ENCODE assay signal across 8 mouse cellular contexts in the genomic region with DNA sequence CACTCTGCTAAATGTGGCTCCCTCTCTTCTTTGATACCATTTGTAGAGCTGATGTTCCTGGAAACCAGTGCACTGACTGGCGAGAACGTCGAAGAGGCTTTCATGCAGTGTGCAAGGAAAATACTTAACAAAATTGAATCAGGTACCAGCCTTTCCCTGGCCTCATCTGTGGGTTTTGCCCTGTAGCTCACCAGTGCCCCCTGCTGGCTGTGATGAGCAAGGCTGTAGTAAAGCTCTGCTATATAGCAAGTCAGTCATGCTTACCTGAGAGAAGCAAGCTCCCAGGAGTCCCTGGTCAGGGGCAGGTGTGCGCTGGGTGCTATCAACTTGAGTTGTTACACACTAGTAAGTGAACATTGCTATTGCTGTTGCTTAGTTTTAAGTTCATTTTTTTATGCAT. TPM values are rescaled to one million over a fixed set of nuclear protein-coding genes. Genes with fewer than 3 reads are reported as not detected.
DNase-seq lines count a peak whose midpoint lies in the region; ATAC-seq and TF ChIP-seq lines count a peak whose summit lies in the region.

No protein-coding gene starts in this region.

- 86% methylated on average over 4 of the region's 4 CpGs for WGBS in liver, embryonic 12.5 days (ENCODE audit: insufficient replicate concordance)

- H3K9ac ChIP-seq in liver, embryonic 12.5 days: no peak overlapping the region

- no peak for ATAC-seq in liver, embryonic 12.5 days
- no peak for ATAC-seq in G1E (ENCODE audit: extremely low read depth, insufficient number of reproducible peaks, low FRiP score, poor library complexity, severe bottlenecking)
- ATAC-seq in megakaryocyte, adult 5-6 weeks (ENCODE audit: poor library complexity, severe bottlenecking): 0 out of 2 replicates have a peak, but pooled peaks have one; percentile 40

- H3K27me3 ChIP-seq in liver, embryonic 12.5 days (replicated peaks): no peaks in the 10 kb centered on the region
- H3K27me3 ChIP-seq in G1E (ENCODE audit: insufficient read depth, low read length): no peaks in the 10 kb centered on the region

- peak; percentile 68 for TF ChIP-seq CTCF in G1E (IDR thresholded peaks at IDR 0.05; ENCODE audit: low read depth, low read length)

- no peaks in the 10 kb centered on the region for H3K9me3 ChIP-seq in liver, embryonic 12.5 days (replicated peaks)
- H3K9me3 ChIP-seq in G1E (replicated peaks): no peaks in the 10 kb centered on the region

- H3K4me3 ChIP-seq in liver, embryonic 12.5 days: no peak overlapping the region
- H3K4me3 ChIP-seq in G1E (ENCODE audit: low read depth, low read length): no peak overlapping the region

- H3K36me3 ChIP-seq in liver, embryonic 12.5 days: peaks cover 98% of the 10 kb centered on the region
- H3K36me3 ChIP-seq in G1E (replicated peaks): peaks cover 76% of the 10 kb centered on the region

- no peak overlapping the region for H3K27ac ChIP-seq in liver, embryonic 12.5 days

- intact Hi-C loops in heart, postnatal 36 days (cut with DNase I): loop anchor here (1.0 kb wide), 1 partner anchor 42 kb away; no protein-coding TSS in a partner anchor

- H3K4me2 ChIP-seq in liver, embryonic 12.5 days: no peak overlapping the region

- no peaks in the 10 kb centered on the region for H3K4me1 ChIP-seq in liver, embryonic 12.5 days
- no peaks in the 10 kb centered on the region; the same call in 1 of the 2 replicates for H3K4me1 ChIP-seq in G1E (ENCODE audit: insufficient read depth, low read depth, low read length)

- DNase-seq in liver (peak; percentile 73), G1E (ENCODE audit: low spot score) (no peak)
- peak; percentile 81 for DNase-seq in adrenal gland, postnatal 14 days
- peak; percentile 50 to 71 for DNase-seq in heart, postnatal 36 days
- DNase-seq in urinary bladder, postnatal 36 days (ENCODE audit: low spot score in 2 of 2): peak; percentile 60 to 74
- no peak for DNase-seq in layer of hippocampus, postnatal 36 days

RNA-seq across cellular contexts. Expression of gene Rab4a, which starts 27.0 kb away (rescaled TPM):
- 36.3 and 38.3 TPM in 2 replicates for polyA plus RNA-seq in liver, embryonic 12.5 days (2016; fragmentation: Nextera tagmentation; extraction: Ambion mirVana)
- total RNA-seq in G1E (2014; fragmentation: Nextera tagmentation) (not detected in 2 replicates), G1E (2017) (4.0 and 5.3 TPM in 2 replicates)
- 1.2 and 1.7 TPM in 2 replicates for polyA plus RNA-seq in G1E (2012)
- 18.9 and 20.0 TPM in 2 replicates for total RNA-seq in adrenal gland, postnatal 14 days (2021)
- total RNA-seq in heart, postnatal 36 days (2021): 1 to 10 TPM; 7.3 to 7.9 TPM
- total RNA-seq in megakaryocyte, adult 5-6 weeks (2015): 1.2 and 2.1 TPM in 2 replicates
- 0.26 and 1.1 TPM in 2 replicates for total RNA-seq in megakaryocyte, adult 5-6 weeks (2017)
- total RNA-seq in layer of hippocampus, postnatal 36 days (2021): 10 to 100 TPM; 42.3 to 42.8 TPM

RNA-seq across cellular contexts. Expression of gene Ccsap, which starts 27.3 kb away (rescaled TPM):
- 5.5 and 5.8 TPM in 2 replicates for polyA plus RNA-seq in liver, embryonic 12.5 days (2016; fragmentation: Nextera tagmentation; extraction: Ambion mirVana)
- 13.3 and 16.3 TPM in 2 replicates for total RNA-seq in G1E (2014; fragmentation: Nextera tagmentation)
- total RNA-seq in G1E (2017): 11.7 and 12.5 TPM in 2 replicates
- 9.4 and 10.3 TPM in 2 replicates for polyA plus RNA-seq in G1E (2012)
- total RNA-seq in adrenal gland, postnatal 14 days (2021): 3.8 and 4.1 TPM in 2 replicates
- 1 to 10 TPM; 1.3 to 1.6 TPM for total RNA-seq in heart, postnatal 36 days (2021)
- total RNA-seq in megakaryocyte, adult 5-6 weeks (2015): 8.0 and 9.2 TPM in 2 replicates
- total RNA-seq in megakaryocyte, adult 5-6 weeks (2017): 11.1 and 11.7 TPM in 2 replicates
- 10 to 100 TPM; 56.1 to 56.4 TPM for total RNA-seq in layer of hippocampus, postnatal 36 days (2021)

Comparison
In these comparisons a context has a peak if more than half of its experiments do, and no peak if none do; other contexts are left out.
1. DNase-seq: peak in liver (single experiment), adrenal gland, postnatal 14 days (single experiment), heart, postnatal 36 days (2 of 2) and urinary bladder, postnatal 36 days (2 of 2); none in G1E (single experiment) and layer of hippocampus, postnatal 36 days (0 of 2).